Mouse (Mus musculus): ENCODE results near the gene Vav2.

Gene Vav2

DNA sequence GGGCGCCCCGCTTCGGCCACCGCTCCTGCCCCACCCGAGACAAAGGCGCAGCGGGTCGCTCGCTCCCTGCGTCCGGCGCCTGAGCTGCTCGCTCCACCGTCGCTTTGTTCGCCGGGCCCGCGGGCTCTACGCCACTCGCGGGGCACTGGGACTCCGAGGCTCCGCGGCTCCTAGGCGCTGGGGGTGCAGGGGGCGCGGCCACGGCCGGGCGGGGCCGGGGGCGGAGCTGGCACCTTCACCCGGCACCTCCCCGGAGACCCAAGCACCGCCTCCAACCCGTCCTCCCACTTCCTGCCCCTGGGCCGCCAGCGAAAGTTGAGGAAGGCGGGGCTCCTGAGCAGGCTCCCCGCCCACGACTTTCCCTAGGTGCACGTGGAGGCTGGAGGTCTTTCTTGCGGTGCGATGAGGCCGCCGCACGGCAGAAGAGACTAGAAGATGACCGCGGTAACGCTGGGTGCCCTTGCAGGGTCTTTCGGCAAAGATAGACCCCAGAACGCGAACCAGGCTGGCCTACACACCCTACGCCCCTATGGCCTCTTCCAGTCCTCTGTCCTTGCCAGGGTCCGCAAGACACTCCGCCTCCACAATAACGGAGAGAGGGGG is at the start of gene Vav2:
Gene Vav2, minus strand, starts transcription at position 179 of the 603 bp plus-strand sequence.
- peak; percentile 93 for DNase-seq

DNA sequence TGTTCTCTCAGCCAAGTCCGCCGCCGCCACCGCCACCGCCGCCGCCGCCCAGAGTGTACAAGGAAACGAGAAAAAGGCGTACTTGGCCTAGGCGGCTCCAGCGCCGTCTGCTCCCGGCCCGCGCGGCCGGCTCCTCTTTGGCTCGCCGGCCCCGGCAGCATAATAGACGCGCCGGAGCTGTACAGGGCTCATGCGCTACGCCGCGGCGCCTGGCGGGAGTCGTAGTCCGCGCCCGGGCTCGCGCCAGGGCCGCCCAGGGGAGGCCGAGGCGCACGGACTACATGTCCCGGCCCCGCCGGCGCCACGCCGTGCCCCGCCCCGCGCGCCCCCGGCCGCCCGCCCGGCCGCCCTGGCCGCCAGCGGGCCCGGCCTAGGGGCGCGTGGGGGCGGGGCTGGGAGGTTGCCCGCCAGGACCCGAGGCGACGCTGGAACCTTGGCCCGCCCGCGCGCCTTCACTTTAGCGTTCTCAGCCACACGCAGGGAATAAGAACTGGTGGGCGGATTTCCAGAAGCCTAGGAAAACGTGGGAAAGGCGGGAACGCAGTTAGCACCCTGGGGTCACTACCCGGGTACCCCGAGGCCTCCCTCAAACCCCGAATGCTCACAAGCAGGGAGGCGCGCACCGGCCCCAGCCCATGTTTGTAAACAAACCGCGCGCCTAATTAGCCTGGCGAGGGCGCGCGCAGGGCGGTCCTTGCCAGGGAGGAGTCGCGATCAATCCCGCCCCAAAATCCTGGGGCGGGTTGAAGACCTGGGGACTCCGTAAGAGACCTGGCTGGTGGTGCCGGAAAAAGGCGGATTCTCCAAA is 48.9 kb upstream of the Vav2 start:
- peak; percentile 91 to 94 for DNase-seq

DNA sequence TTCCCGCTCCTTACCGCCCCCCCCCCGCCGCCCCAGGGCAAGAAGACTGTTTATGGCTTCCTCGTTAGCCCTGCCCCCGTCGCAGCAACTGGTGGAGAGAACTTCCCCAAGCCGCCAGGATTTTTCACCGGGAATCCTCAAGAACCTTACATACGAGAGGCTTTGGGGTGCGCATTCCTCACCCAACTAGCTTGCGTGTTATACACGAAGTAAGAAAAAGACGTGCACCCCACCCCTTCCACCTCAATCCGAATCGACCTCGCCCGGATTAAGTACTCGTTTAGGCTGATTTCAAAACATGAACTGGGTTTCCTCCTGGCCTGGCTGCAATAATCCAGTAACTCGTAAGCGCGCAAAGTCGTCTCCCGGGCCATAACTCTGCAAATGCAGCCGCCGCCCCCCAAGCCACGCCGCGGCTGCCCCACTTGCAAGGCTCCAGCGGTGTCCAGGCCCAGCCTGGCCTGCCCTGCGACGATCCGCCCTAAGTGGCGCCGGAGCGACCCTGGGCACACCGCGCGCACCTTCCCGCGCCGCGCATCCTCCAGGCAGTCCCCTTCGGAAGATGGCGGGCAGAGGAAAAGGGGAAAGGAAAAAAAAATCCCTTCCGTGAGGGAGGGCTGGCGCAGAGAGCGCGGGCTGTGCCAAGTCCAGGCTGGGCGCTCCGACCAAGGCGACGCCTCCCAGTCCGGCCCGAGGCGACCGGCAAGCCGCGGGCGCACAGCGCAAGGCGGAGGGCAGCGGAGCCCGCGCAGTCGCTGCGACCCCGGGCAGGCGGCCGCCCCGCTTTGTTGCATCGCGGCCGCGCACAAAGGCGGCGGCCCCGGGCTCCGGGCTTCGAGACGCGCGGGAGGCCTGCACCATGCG is 48.0 kb upstream of the Vav2 start:
- DNase-seq: peak in 1 of 2 experiments; percentile 33

DNA sequence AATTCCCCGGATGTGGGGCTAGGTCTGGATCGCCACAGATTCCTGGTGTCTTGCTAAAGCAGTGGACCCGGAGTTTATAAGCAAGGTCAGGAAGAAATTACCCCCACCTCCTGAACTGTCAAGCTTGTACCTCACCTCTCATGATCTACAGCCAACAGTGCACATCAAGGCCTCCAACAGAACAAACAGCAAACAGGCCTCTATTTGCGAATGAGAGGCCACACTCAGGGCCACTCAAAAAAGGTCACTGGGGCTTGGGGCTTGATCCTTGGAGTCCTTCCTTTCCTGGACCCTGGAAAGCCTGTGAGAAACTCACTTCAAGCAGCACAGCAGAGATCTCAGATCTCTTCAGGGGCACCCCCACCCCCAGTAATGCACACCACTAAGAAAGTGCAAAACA is 47.1 kb upstream of the Vav2 start:
- no peak for DNase-seq

DNA sequence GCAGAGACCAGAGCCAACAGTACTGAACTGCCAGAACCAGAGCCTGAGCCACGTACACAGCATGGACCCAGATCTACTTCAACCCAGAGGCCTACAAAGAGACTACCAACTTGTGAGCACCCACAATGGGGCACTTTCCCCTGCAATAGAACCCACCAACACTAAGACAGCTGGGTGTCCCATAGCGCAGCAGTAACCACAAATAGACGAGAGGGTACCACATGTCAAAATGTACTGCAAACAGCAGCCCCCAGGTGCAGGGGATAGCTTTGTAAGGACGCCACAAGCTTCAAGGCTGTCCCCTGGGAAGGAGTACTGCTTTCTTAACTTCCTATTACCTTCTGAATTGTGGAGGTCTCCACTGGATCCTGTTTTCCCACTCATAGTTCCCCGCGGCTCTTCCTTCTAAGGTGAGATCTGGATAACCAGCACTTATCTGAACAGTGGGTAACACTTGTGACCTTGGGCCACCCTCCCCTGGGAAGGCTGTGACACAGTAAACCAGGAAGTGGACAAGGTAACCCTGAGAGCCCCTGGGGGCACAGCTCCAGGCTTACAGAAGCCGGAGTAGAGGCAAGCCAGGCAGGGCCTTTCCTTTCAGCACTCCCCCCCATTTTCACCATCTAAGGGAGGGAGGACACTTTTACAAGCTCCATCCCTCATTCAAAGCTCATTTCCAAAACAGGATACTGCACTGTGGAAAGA is 46.4 kb upstream of the Vav2 start:
- DNase-seq: no peak

DNA sequence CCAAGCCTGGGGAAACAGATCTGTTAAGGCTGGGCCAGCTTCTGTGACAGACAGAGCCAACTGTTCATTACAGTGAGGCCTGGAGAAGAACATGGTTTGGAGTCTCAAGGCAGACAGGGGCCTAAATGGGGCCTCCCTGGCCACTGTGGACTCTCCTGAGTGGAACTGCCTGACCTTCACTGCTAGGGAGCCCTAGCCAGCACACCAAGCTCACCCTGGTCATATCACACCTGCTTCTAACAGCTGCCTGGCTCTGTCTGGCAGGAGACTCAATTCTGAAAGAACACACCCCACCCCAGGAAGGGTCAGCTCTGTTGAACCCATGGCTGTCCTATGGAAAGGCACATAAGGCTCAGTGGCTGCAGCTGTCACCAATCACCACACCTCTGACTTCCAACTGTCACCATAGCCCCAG is 44.3 kb upstream of the Vav2 start:
- no peak for DNase-seq

DNA sequence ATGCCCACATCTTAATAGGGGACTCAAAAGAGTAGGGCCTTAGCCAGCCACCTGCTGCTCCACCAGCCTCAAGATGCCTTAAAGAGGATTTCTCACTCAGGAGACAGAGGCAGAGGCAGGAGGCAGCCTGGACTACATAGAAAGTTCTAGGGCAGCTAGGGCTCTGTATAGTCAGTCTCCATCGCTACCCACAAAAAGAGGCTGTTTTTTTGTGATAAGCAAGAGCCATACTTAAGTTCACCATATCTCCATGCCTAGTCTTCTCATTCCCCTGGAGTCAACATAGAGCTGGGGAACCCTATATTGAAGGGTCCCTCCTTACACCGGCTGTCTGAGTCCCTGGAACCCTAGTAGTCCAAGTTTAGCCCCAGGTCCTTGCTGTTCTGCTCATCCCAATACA is 43.7 kb upstream of the Vav2 start:
- DNase-seq: no peak

DNA sequence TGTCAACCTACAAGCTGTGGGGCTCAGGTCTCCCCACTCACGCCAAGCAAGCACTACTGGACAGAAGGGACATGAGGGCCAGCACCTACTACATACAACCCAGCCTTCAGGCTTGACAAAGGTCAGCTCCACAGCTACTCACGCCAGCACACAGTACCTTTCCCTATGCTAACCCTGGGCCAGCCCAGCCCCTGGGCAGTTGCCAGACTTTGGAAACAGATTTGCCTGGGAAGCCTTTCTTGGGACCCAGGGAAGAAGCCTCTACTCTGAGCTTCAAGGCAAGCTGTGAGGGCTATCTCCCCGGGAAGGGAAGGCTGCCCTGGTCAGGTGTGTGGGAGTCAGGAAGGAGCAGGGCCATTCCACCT is 43.1 kb upstream of the Vav2 start:
- DNase-seq: peak; percentile 59 to 75

DNA sequence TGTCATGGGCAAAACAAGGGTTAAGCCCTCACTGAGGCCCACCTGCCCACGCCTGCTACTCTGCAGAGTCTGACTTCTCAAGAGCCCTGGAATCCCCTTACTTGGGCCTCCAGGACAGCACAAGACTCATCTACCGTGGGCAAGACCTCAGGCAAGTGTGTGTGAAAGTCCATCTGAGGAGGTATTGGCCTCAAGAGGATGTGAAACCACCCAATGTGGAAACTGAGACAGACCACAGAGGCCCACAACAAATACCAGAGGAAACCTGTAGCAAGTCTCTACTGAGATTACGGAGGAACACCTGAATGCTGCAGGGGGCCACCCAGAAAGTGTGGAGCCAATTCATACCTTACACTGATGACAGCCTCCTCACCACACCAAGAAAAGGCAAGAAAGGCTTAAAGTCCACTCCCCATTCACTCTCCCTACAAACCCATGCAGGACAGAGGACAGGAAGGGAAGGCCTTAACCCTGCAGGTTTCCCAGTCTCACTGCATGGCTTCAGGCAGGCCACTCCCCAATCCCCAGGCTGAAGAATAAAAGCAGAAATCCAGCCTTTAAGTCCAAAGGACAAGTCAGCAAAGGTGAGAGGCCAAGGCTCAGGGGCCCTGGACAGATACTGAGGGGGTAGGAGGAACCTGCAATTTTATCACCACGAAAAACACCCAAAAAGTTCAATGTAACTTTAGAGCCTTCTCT is 42.6 kb upstream of the Vav2 start:
- no peak for DNase-seq

DNA sequence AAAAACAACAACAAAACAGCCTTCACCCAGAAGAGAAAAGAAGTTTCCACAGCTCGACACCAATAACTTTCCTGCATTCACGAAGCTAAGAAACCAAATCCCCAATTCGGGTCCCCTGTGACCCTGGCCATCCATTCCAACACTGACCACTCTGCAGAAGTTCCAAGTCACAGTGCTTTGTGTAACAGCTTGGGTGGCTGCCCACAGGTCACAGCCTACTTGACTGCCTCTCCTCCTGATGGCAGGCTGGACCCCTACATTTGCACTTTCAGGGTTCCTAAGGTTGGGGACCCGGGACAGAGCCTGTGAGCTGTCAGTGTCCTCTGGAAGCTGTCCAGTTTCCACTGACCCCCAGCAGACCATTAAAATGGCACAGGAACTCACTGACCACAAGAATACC is 36.1 kb upstream of the Vav2 start:
- DNase-seq: no peak

DNA sequence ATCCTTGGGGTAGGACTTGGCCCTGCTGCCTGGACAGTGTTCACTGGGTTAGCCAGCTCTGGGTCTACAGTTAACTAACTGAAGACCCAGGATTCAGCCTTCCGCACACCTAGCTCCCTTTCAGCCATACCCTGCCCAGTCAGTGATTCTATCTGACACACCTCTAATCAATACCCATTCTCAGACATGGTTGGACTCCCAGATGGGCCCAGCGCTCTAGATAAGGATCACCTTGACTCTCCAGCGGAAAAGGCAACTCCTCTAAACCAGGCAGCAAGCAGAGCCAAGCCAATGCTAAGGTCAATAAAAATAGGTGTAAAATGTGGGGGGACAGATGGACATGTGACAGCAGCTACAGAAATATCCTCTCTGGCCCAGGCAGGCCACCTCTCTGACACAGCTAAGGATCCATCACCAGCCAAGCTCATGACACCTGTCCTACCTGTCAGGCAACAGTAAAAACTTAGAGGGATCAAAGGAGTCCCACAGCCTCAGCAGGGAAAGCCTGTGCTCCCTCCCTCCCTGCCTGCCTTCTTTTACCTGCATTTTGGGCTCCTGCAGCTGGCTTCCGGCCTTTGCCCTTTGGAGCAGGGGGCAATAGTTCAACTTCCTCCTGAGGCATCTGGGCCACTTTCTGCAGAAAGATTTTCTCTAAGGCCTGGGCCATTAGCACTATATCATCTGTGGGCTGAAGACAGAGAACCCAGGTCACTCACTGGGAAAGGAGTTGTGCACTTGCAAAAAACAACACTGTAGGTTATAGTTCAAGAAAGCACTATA is 35.2 kb upstream of the Vav2 start:
- DNase-seq: peak; percentile 87 to 94

DNA sequence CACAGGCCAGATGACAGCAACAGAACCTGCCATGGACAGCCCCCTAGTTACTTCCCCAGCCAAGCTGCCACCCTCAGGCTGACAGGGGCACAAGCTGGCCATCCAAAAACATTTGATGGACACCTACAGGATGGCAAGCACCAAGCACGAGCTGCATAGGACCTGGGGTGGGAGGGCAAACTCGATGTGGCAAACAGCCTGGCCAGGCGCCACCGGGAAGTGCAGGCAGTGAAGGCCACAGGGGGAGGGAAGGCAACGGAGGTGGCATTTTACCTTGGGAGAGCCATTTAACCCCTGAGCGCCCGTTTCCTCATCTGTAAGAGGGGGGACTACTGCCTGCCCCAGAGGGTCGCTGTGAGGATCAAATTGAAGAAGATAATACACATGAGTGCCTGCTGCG is 33.8 kb upstream of the Vav2 start:
- DNase-seq: no peak

DNA sequence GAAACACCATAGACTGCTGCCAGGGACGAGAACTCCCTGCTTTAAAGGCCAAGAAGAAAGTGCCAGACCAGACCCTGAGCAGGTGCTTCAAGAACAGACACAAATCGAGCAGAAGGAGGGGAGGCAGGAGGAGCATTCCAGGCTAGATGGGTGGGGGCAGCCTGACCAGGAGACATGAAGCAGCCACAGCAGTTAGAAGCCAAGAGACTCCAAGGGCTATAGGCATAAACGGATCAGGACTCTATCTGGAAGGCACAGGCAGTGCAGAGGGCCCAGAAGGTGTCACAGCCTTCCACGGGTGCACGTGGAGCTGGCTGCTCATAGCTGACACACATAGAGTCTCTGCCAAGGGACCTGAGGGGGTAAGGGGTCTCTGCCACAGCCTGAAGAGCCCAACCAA is 33.3 kb upstream of the Vav2 start:
- DNase-seq: no peak

DNA sequence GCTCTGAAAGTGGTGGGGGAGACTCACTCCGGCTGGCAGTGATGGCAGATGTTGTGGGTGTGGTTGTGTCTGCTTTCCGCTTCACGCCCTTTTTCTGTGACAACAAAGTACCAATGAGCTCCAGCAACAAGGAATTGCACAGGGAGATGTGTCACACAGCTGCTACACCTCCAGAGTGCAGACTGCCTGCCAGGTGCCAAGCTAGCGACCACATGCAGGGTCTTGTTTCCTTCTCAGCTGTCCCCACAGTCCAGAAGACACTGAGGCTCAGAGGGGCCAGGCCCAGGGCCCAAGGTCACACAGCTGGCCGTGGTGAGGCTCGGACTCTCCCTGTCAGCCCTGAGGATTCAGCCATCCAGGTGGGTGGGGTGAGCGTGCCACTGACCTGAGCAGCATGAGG is 32.9 kb upstream of the Vav2 start:
- no peak for DNase-seq

DNA sequence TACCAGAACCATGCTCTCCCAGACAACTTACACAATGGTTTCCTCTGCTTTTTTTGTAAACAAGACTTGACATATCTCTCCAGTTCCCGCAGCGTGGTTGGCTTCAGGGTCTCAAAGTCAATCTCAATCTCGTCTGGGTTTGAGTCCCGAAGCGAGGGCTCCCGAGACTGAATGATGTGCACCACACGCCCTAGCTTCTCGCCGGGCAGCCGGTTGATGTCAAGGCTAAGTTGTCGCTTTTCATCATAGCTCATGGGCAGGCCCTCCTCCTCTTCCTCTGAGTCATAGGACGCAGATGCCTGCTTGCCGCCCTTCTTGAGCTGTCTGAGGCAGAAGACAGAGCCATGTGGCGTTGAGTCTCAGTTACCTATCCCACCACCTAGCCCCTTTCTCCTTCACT is 23.4 kb upstream of the Vav2 start:
- no peak for DNase-seq

DNA sequence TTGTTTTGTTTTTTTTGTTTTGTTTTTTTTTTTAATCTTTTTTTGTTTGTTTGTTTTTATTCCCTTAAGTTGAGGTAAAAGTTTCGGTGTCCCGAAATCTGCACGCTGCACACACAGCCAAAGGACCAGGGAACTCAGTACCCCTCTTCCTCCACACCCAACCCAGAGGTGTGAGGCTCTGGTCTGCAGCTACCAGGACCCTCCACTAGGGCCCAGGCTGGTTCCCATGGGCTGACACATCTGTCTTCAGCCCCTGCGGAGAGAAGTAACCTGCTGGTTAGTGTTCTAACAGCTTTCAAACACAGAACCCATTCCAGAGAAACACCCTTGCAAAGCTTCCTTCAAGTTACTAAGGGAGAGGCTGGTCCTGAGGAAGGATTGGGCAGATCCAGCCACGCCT is 20.9 kb upstream of the Vav2 start:
- DNase-seq: no peak

DNA sequence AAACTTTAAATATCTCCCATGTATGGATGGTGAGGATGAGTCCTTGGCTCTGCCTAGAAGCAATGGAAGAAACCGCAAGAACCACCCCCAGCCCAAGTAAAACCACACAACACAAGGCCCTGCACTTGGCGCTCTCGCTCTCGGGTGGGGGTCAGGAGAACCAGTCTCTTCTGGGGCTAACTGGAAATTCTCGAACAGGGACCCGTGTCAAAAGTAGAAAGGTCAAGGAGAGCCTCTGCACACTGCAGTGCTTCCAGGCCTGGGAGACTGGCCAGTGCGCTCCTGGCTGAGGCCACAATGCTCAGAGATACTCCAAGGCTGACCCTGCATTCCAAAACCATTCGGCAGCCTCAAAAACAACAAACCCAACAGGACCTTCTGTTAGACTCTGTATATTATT is 20.0 kb upstream of the Vav2 start:
- DNase-seq: no peak

DNA sequence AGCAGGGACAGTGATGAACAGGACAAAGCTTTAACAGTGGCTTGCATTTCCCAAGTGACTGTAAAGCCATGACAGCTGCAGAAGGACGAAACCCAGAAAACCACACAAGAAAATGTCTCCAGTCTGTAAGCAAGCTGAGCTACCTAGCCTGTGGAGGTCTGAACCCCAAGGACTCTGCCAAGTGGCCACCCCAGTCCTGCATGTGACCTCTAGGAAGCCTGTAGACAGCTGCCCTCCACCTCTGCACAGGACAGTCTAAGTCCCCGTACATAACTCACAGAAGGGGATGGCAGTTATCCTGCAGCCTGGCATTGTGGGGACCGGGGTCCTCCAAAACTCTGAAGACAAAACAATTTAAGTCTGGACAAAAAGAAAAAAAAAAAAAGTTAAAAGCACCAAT is 19.1 kb upstream of the Vav2 start:
- DNase-seq: no peak

DNA sequence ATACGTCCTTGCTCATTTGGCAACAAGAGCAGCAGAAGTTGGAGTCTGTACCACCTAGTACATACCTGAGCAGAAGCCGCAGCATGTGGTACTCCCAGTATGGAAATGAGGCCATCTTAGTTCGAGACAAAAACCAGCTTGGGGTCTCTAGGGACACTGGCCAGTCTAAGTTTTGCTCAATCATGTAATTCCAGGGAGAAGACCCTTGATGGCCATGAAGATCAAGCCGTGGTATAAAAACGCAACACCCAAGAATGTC is 16.5 kb upstream of the Vav2 start:
- DNase-seq: no peak

DNA sequence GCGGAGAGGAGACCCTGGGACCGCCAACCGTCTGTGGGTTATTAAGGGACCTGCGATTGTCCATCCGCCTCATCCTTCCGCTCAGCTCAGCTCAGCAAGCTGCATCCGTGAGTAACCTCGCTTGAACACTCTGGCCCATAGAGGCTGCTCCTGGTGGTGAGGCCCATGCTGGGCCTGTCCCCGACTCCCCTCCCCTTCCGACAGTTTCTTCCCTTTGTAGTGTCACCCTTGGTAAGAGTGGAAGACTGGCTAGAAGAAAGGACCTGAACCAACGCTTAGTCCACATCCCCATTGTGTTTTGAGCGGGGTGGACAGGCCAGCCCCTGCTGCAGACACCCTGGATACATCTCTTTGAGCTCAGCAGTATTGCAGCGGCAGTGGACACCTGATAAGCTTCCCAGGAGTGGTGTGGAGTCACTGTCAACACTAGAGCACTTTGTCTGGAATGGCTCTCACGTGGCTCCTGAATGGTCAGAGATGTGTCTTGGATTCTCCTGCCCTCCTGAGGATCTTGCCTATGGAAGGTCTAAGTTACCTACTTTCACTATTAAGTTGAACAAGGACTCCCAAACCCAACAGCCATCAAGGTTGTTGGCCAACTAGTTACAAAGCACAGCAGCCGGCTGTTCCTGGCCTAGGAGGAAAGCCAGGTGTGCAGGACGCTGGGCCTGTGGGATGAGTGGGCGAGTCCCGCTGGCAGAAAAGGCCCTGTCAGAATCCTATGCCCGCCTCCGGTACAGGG is 16.0 kb upstream of the Vav2 start:
- DNase-seq: no peak

All from kidney, adult 8-10 months (tissue).